Mouse (Mus musculus) embryonic facial prominence, embryonic 15.5 days (tissue): ENCODE data around the gene Zzef1. TPM values are rescaled to one million over a fixed set of nuclear protein-coding genes. Genes with fewer than 3 reads are reported as not detected.

Experiments
- ATAC-seq: fragments of 200-750 bp; cut with Nextera tagmentation; 2 replicates; pipeline ENCODE4 v1.8.0; 2017; ENCODE audit warnings: low read depth, moderate TSS enrichment; ENCODE audit not compliant: insufficient number of reproducible peaks, low FRiP score, low TSS enrichment
- H3K27ac ChIP-seq: fragments of 300-500 bp; sonication (generic); replicated peaks from 2 replicates; pipeline ENCODE4 v1.5.1; 2015; ENCODE audit warnings: mild to moderate bottlenecking, inconsistent platforms
- H3K27me3 ChIP-seq: fragments of 300-500 bp; sonication (generic); 2 replicates; pipeline ENCODE4 v1.6.1; 2015; ENCODE audit warnings: inconsistent platforms
- H3K36me3 ChIP-seq: fragments of 300-500 bp; sonication (generic); 2 replicates; pipeline ENCODE4 v1.6.1; 2015; ENCODE audit warnings: mild to moderate bottlenecking, inconsistent platforms
- H3K4me1 ChIP-seq: fragments of 300-500 bp; sonication (generic); 2 replicates; pipeline ENCODE4 v1.6.1; 2015; ENCODE audit warnings: inconsistent platforms
- H3K4me2 ChIP-seq: fragments of 300-500 bp; sonication (generic); replicated peaks from 2 replicates; pipeline ENCODE4 v1.6.1; 2015; ENCODE audit warnings: mild to moderate bottlenecking, inconsistent platforms
- H3K4me3 ChIP-seq: fragments of 300-500 bp; sonication (generic); replicated peaks from 2 replicates; pipeline ENCODE4 v1.5.1; 2015; ENCODE audit warnings: mild to moderate bottlenecking, inconsistent platforms
- H3K9ac ChIP-seq: fragments of 300-500 bp; sonication (generic); 2 replicates; pipeline ENCODE4 v1.6.1; 2015; ENCODE audit warnings: inconsistent platforms
- H3K9me3 ChIP-seq: fragments of 300-500 bp; sonication (generic); replicated peaks from 2 replicates; pipeline ENCODE4 v1.6.1; 2016; ENCODE audit warnings: inconsistent platforms
- WGBS: fragments of 180-500 bp; shearing (Covaris S2); methylation state at CpG from one replicate; pipeline ENCODE4 v1.1.7; 2015; 5-methylcytosine and 5-hydroxymethylcytosine counted together
- polyA plus RNA-seq: library from polyadenylated mRNA; unstranded; fragments of >200 nt; fragmentation: Nextera tagmentation; extraction: Ambion mirVana; gene quantifications from 2 replicates; pipeline ENCODE4 v1.2.1, GENCODE M21; 2015

Zzef1 gene
- polyA plus RNA-seq, 1 experiment from 2014 or later: 9.7 TPM

- H3K9me3 ChIP-seq: no peaks in the 10 kb centered on the region
- H3K27me3 ChIP-seq: no peaks in the 10 kb centered on the region
- no peaks in the 10 kb centered on the region for H3K4me1 ChIP-seq
- no peak for ATAC-seq
- no peak overlapping the region for H3K27ac ChIP-seq
- no peak overlapping the region for H3K4me3 ChIP-seq
- H3K36me3 ChIP-seq: peaks cover 53% of the 10 kb centered on the region
- H3K9ac ChIP-seq: no peak overlapping the region
- H3K4me2 ChIP-seq: no peak overlapping the region
Measured at GRCm38 (mm10) chr11:72846685-72847084, 50.7 kb downstream of the Zzef1 start.

- Histone ChIP-seq H3K4me1 (no peaks in the 10 kb centered on the region), H3K9ac (no peak overlapping the region), H3K4me2 (no peak overlapping the region), H3K27me3 (no peaks in the 10 kb centered on the region), H3K27ac (no peak overlapping the region), H3K9me3 (no peaks in the 10 kb centered on the region), H3K36me3 (peaks cover 62% of the 10 kb centered on the region), H3K4me3 (no peak overlapping the region)
- WGBS: 89% methylated on average over 1 of the region's 1 CpGs
- ATAC-seq: no peak
Measured at GRCm38 (mm10) chr11:72847831-72848628, 52.0 kb downstream of the Zzef1 start.

GRCm38 (mm10) chr11:72850419-72851131 is 54.5 kb downstream of the Zzef1 start:
- WGBS: 89% methylated on average over 9 of the region's 9 CpGs
- ATAC-seq: no peak
- H3K4me2 ChIP-seq: no peak overlapping the region
- no peak overlapping the region for H3K27ac ChIP-seq
- no peak overlapping the region for H3K4me3 ChIP-seq
- no peaks in the 10 kb centered on the region for H3K4me1 ChIP-seq
- H3K36me3 ChIP-seq: peaks cover 64% of the 10 kb centered on the region
- H3K9ac ChIP-seq: no peak overlapping the region
- H3K9me3 ChIP-seq: no peaks in the 10 kb centered on the region
- no peaks in the 10 kb centered on the region for H3K27me3 ChIP-seq

GRCm38 (mm10) chr11:72851214-72851613 is 55.2 kb downstream of the Zzef1 start:
- no peak overlapping the region for H3K9ac ChIP-seq
- no peak overlapping the region for H3K27ac ChIP-seq
- no peaks in the 10 kb centered on the region for H3K4me1 ChIP-seq
- WGBS: 89% methylated on average over 4 of the region's 4 CpGs
- H3K36me3 ChIP-seq: peaks cover 62% of the 10 kb centered on the region
- H3K4me2 ChIP-seq: no peak overlapping the region
- ATAC-seq: no peak
- H3K4me3 ChIP-seq: no peak overlapping the region
- H3K9me3 ChIP-seq: no peaks in the 10 kb centered on the region
- H3K27me3 ChIP-seq: no peaks in the 10 kb centered on the region

- Histone ChIP-seq H3K9ac (no peak overlapping the region), H3K27ac (no peak overlapping the region), H3K4me2 (no peak overlapping the region), H3K4me3 (no peak overlapping the region), H3K36me3 (peaks cover 67% of the 10 kb centered on the region), H3K4me1 (no peaks in the 10 kb centered on the region), H3K27me3 (no peaks in the 10 kb centered on the region), H3K9me3 (no peaks in the 10 kb centered on the region)
- ATAC-seq: no peak
- 96% methylated on average over 1 of the region's 1 CpGs for WGBS
Measured at GRCm38 (mm10) chr11:72852122-72852521, 56.1 kb downstream of the Zzef1 start.

- Histone ChIP-seq H3K4me1 (no peaks in the 10 kb centered on the region), H3K27me3 (no peaks in the 10 kb centered on the region), H3K27ac (no peak overlapping the region), H3K9ac (no peak overlapping the region), H3K4me2 (no peak overlapping the region), H3K36me3 (peaks cover 70% of the 10 kb centered on the region), H3K4me3 (no peak overlapping the region), H3K9me3 (no peaks in the 10 kb centered on the region)
- ATAC-seq: no peak
- WGBS: 91% methylated on average over 4 of the region's 4 CpGs
Measured at GRCm38 (mm10) chr11:72853086-72853485, 57.1 kb downstream of the Zzef1 start.

GRCm38 (mm10) chr11:72854251-72854650 is 58.2 kb downstream of the Zzef1 start:
- H3K9ac ChIP-seq: no peak overlapping the region
- 78% methylated on average over 3 of the region's 3 CpGs for whole genome bisulfite sequencing
- H3K27ac ChIP-seq: no peak overlapping the region
- H3K27me3 ChIP-seq: no peaks in the 10 kb centered on the region
- no peak overlapping the region for H3K4me3 ChIP-seq
- no peaks in the 10 kb centered on the region for H3K9me3 ChIP-seq
- H3K4me2 ChIP-seq: no peak overlapping the region
- no peak for ATAC-seq
- peaks cover 66% of the 10 kb centered on the region for H3K36me3 ChIP-seq
- H3K4me1 ChIP-seq: no peaks in the 10 kb centered on the region

GRCm38 (mm10) chr11:72856764-72857163 is 60.7 kb downstream of the Zzef1 start:
- no peak for ATAC-seq
- 94% methylated on average over 2 of the region's 2 CpGs for WGBS
- Histone ChIP-seq H3K4me3 (no peak overlapping the region), H3K27me3 (no peaks in the 10 kb centered on the region), H3K9ac (no peak overlapping the region), H3K4me2 (no peak overlapping the region), H3K36me3 (peaks cover 75% of the 10 kb centered on the region), H3K4me1 (no peaks in the 10 kb centered on the region), H3K27ac (no peak overlapping the region), H3K9me3 (no peaks in the 10 kb centered on the region)

- Histone ChIP-seq H3K4me2 (no peak overlapping the region), H3K27ac (no peak overlapping the region), H3K27me3 (no peaks in the 10 kb centered on the region), H3K4me1 (no peaks in the 10 kb centered on the region), H3K36me3 (peaks cover 82% of the 10 kb centered on the region), H3K4me3 (no peak overlapping the region), H3K9me3 (no peaks in the 10 kb centered on the region), H3K9ac (no peak overlapping the region)
- no peak for ATAC-seq
- WGBS: 93% methylated on average over 3 of the region's 3 CpGs
Measured at GRCm38 (mm10) chr11:72861236-72861635, 65.2 kb downstream of the Zzef1 start.

- no peaks in the 10 kb centered on the region for H3K27me3 ChIP-seq
- no peak overlapping the region for H3K4me3 ChIP-seq
- ATAC-seq: no peak
- no peak overlapping the region for H3K4me2 ChIP-seq
- peaks cover 67% of the 10 kb centered on the region for H3K36me3 ChIP-seq
- H3K4me1 ChIP-seq: no peaks in the 10 kb centered on the region
- H3K9me3 ChIP-seq: no peaks in the 10 kb centered on the region
- H3K27ac ChIP-seq: no peak overlapping the region
- 91% methylated on average over 7 of the region's 7 CpGs for WGBS
- no peak overlapping the region for H3K9ac ChIP-seq
Measured at GRCm38 (mm10) chr11:72866446-72866845, 70.4 kb downstream of the Zzef1 start.

- Histone ChIP-seq H3K9ac (no peak overlapping the region), H3K4me2 (no peak overlapping the region), H3K4me1 (no peaks in the 10 kb centered on the region), H3K27ac (no peak overlapping the region), H3K36me3 (peaks cover 53% of the 10 kb centered on the region), H3K9me3 (no peaks in the 10 kb centered on the region), H3K27me3 (no peaks in the 10 kb centered on the region), H3K4me3 (no peak overlapping the region)
- ATAC-seq: no peak
- WGBS: 86% methylated on average over 1 of the region's 1 CpGs
Measured at GRCm38 (mm10) chr11:72872061-72872460, 76.0 kb downstream of the Zzef1 start.
